Mouse (Mus musculus) neural tube, embryonic 13.5 days (tissue): ENCODE results near the gene Zfp385b. TPM values are rescaled to one million over a fixed set of nuclear protein-coding genes. Genes with fewer than 3 reads are reported as not detected.

Experiments
- ATAC-seq: fragments of 200-750 bp; cut with Nextera tagmentation; 2 replicates; pipeline ENCODE4 v1.8.0; 2017; ENCODE audit warnings: low read depth, mild to moderate bottlenecking, moderate TSS enrichment, moderate library complexity
- H3K27ac ChIP-seq: fragments of 300-500 bp; sonication (generic); replicated peaks from 2 replicates; pipeline ENCODE4 v1.5.1; 2015; ENCODE audit warnings: moderate library complexity, mild to moderate bottlenecking, inconsistent platforms
- H3K27me3 ChIP-seq: fragments of 300-500 bp; sonication (generic); 2 replicates; pipeline ENCODE4 v1.6.1; 2015; ENCODE audit warnings: mild to moderate bottlenecking, inconsistent platforms
- H3K36me3 ChIP-seq: fragments of 300-500 bp; sonication (generic); 2 replicates; pipeline ENCODE4 v1.6.1; 2015; ENCODE audit warnings: mild to moderate bottlenecking, inconsistent platforms
- H3K4me1 ChIP-seq: fragments of 300-500 bp; sonication (generic); replicated peaks from 2 replicates; pipeline ENCODE4 v1.6.1; 2015; ENCODE audit warnings: inconsistent platforms
- H3K4me2 ChIP-seq: fragments of 300-500 bp; sonication (generic); 2 replicates; pipeline ENCODE4 v1.6.1; 2015; ENCODE audit warnings: inconsistent platforms, mild to moderate bottlenecking, moderate library complexity
- H3K4me3 ChIP-seq: fragments of 300-500 bp; sonication (generic); 2 replicates; pipeline ENCODE4 v1.5.1; 2015; ENCODE audit warnings: mild to moderate bottlenecking, inconsistent platforms
- H3K9ac ChIP-seq: fragments of 300-500 bp; sonication (generic); 2 replicates; pipeline ENCODE4 v1.6.1; 2015; ENCODE audit warnings: moderate library complexity, mild to moderate bottlenecking, inconsistent platforms
- H3K9me3 ChIP-seq: fragments of 300-500 bp; sonication (generic); 2 replicates; pipeline ENCODE4 v1.6.1; 2016; ENCODE audit warnings: inconsistent platforms
- WGBS: fragments of 180-500 bp; shearing (Covaris S2); methylation state at CpG from one replicate; pipeline ENCODE4 v1.1.7; 2015; 5-methylcytosine and 5-hydroxymethylcytosine counted together
- polyA plus RNA-seq: library from polyadenylated mRNA; unstranded; fragments of >200 nt; fragmentation: Nextera tagmentation; extraction: Ambion mirVana; gene quantifications from 2 replicates; pipeline ENCODE4 v1.2.1, GENCODE M21; 2015

The Zfp385b gene
- polyA plus RNA-seq, 1 experiment from 2014 or later: 7.7 TPM

GRCm38 (mm10) chr2:77556938-77557337 lies 262.5 kb downstream of the Zfp385b start:
- Histone ChIP-seq H3K4me1 (0 out of 2 replicates have a peak, but pooled peaks cover 3% of the 10 kb centered on the region), H3K4me3 (no peak overlapping the region), H3K36me3 (no peaks in the 10 kb centered on the region), H3K9ac (no peak overlapping the region), H3K9me3 (no peaks in the 10 kb centered on the region), H3K27me3 (no peaks in the 10 kb centered on the region), H3K27ac (no peak overlapping the region), H3K4me2 (no peak overlapping the region)
- ATAC-seq: no peak
- WGBS: 79% methylated on average over 4 of the region's 4 CpGs

- H3K4me2 ChIP-seq: no peak overlapping the region
- no peak for ATAC-seq
- no peak overlapping the region for H3K27ac ChIP-seq
- no peak overlapping the region for H3K9ac ChIP-seq
- no peak overlapping the region for H3K4me3 ChIP-seq
- no peaks in the 10 kb centered on the region for H3K9me3 ChIP-seq
- H3K4me1 ChIP-seq: 0 out of 2 replicates have a peak, but pooled peaks cover 3% of the 10 kb centered on the region
- 52% methylated on average over 7 of the region's 7 CpGs for WGBS
- no peaks in the 10 kb centered on the region for H3K27me3 ChIP-seq
- no peaks in the 10 kb centered on the region for H3K36me3 ChIP-seq
Measured at GRCm38 (mm10) chr2:77555980-77556379, 263.5 kb downstream of the Zfp385b start.

GRCm38 (mm10) chr2:77552675-77553074 lies 266.8 kb downstream of the Zfp385b start:
- no peaks in the 10 kb centered on the region for H3K27me3 ChIP-seq
- H3K4me2 ChIP-seq: no peak overlapping the region
- no peak overlapping the region for H3K9ac ChIP-seq
- H3K27ac ChIP-seq: no peak overlapping the region
- 52% methylated on average over 8 of the region's 8 CpGs for WGBS
- 0 out of 2 replicates have a peak, but pooled peaks cover 3% of the 10 kb centered on the region for H3K4me1 ChIP-seq
- no peaks in the 10 kb centered on the region for H3K9me3 ChIP-seq
- no peak overlapping the region for H3K4me3 ChIP-seq
- no peak for ATAC-seq
- no peaks in the 10 kb centered on the region for H3K36me3 ChIP-seq

GRCm38 (mm10) chr2:77543388-77543787 lies 276.1 kb downstream of the Zfp385b start:
- H3K36me3 ChIP-seq: no peaks in the 10 kb centered on the region
- H3K4me1 ChIP-seq: no peaks in the 10 kb centered on the region
- no peaks in the 10 kb centered on the region for H3K27me3 ChIP-seq
- H3K27ac ChIP-seq: no peak overlapping the region
- no peak for ATAC-seq
- WGBS: 35% methylated on average over 1 of the region's 1 CpGs
- no peaks in the 10 kb centered on the region for H3K9me3 ChIP-seq
- H3K4me2 ChIP-seq: no peak overlapping the region
- no peak overlapping the region for H3K4me3 ChIP-seq
- no peak overlapping the region for H3K9ac ChIP-seq

GRCm38 (mm10) chr2:77542605-77543004 lies 276.8 kb downstream of the Zfp385b start:
- Histone ChIP-seq H3K27me3 (no peaks in the 10 kb centered on the region), H3K4me2 (no peak overlapping the region), H3K27ac (no peak overlapping the region), H3K4me1 (no peaks in the 10 kb centered on the region), H3K9ac (no peak overlapping the region), H3K36me3 (no peaks in the 10 kb centered on the region), H3K9me3 (no peaks in the 10 kb centered on the region), H3K4me3 (no peak overlapping the region)
- ATAC-seq: no peak
- WGBS: 62% methylated on average over 2 of the region's 2 CpGs

GRCm38 (mm10) chr2:77541681-77542080 lies 277.8 kb downstream of the Zfp385b start:
- no peaks in the 10 kb centered on the region for H3K36me3 ChIP-seq
- ATAC-seq: no peak
- H3K9me3 ChIP-seq: no peaks in the 10 kb centered on the region
- WGBS: 84% methylated on average over 4 of the region's 4 CpGs
- no peak overlapping the region for H3K9ac ChIP-seq
- no peak overlapping the region for H3K27ac ChIP-seq
- no peaks in the 10 kb centered on the region for H3K4me1 ChIP-seq
- no peak overlapping the region for H3K4me3 ChIP-seq
- H3K27me3 ChIP-seq: no peaks in the 10 kb centered on the region
- H3K4me2 ChIP-seq: no peak overlapping the region

GRCm38 (mm10) chr2:77540860-77541259 lies 278.6 kb downstream of the Zfp385b start:
- no peaks in the 10 kb centered on the region for H3K9me3 ChIP-seq
- no peak overlapping the region for H3K4me3 ChIP-seq
- H3K36me3 ChIP-seq: no peaks in the 10 kb centered on the region
- H3K27me3 ChIP-seq: no peaks in the 10 kb centered on the region
- no peak overlapping the region for H3K9ac ChIP-seq
- 87% methylated on average over 3 of the region's 3 CpGs for WGBS
- no peak overlapping the region for H3K4me2 ChIP-seq
- H3K4me1 ChIP-seq: no peaks in the 10 kb centered on the region
- no peak for ATAC-seq
- H3K27ac ChIP-seq: no peak overlapping the region

- Histone ChIP-seq H3K9me3 (no peaks in the 10 kb centered on the region), H3K4me2 (no peak overlapping the region), H3K27ac (no peak overlapping the region), H3K27me3 (no peaks in the 10 kb centered on the region), H3K36me3 (no peaks in the 10 kb centered on the region), H3K4me3 (no peak overlapping the region), H3K9ac (no peak overlapping the region), H3K4me1 (no peaks in the 10 kb centered on the region)
- ATAC-seq: no peak
- WGBS: 89% methylated on average over 3 of the region's 3 CpGs
Measured at GRCm38 (mm10) chr2:77536556-77536955, 282.9 kb downstream of the Zfp385b start.

GRCm38 (mm10) chr2:77528079-77528752 lies 291.2 kb downstream of the Zfp385b start:
- 90% methylated on average over 7 of the region's 7 CpGs for WGBS
- H3K27me3 ChIP-seq: no peaks in the 10 kb centered on the region
- H3K9me3 ChIP-seq: no peaks in the 10 kb centered on the region
- no peak overlapping the region for H3K27ac ChIP-seq
- H3K36me3 ChIP-seq: no peaks in the 10 kb centered on the region
- no peak overlapping the region for H3K4me2 ChIP-seq
- no peak for ATAC-seq
- no peak overlapping the region for H3K9ac ChIP-seq
- H3K4me3 ChIP-seq: no peak overlapping the region
- no peaks in the 10 kb centered on the region for H3K4me1 ChIP-seq

GRCm38 (mm10) chr2:77527616-77528015 lies 291.8 kb downstream of the Zfp385b start:
- H3K4me3 ChIP-seq: no peak overlapping the region
- H3K36me3 ChIP-seq: no peaks in the 10 kb centered on the region
- no peak overlapping the region for H3K9ac ChIP-seq
- 76% methylated on average over 6 of the region's 6 CpGs for WGBS
- no peak for ATAC-seq
- H3K27ac ChIP-seq: no peak overlapping the region
- H3K4me2 ChIP-seq: no peak overlapping the region
- H3K9me3 ChIP-seq: no peaks in the 10 kb centered on the region
- no peaks in the 10 kb centered on the region for H3K4me1 ChIP-seq
- no peaks in the 10 kb centered on the region for H3K27me3 ChIP-seq

GRCm38 (mm10) chr2:77526803-77527202 lies 292.6 kb downstream of the Zfp385b start:
- Histone ChIP-seq H3K27ac (no peak overlapping the region), H3K27me3 (no peaks in the 10 kb centered on the region), H3K36me3 (no peaks in the 10 kb centered on the region), H3K9me3 (no peaks in the 10 kb centered on the region), H3K9ac (no peak overlapping the region), H3K4me2 (no peak overlapping the region), H3K4me3 (no peak overlapping the region), H3K4me1 (no peaks in the 10 kb centered on the region)
- WGBS: 93% methylated on average over 4 of the region's 4 CpGs
- no peak for ATAC-seq

GRCm38 (mm10) chr2:77526301-77526700 lies 293.1 kb downstream of the Zfp385b start:
- Histone ChIP-seq H3K27ac (no peak overlapping the region), H3K4me1 (no peaks in the 10 kb centered on the region), H3K36me3 (no peaks in the 10 kb centered on the region), H3K4me3 (no peak overlapping the region), H3K27me3 (no peaks in the 10 kb centered on the region), H3K9me3 (no peaks in the 10 kb centered on the region), H3K9ac (no peak overlapping the region), H3K4me2 (no peak overlapping the region)
- no peak for ATAC-seq
- WGBS: 77% methylated on average over 5 of the region's 5 CpGs

GRCm38 (mm10) chr2:77522223-77522622 lies 297.2 kb downstream of the Zfp385b start:
- no peaks in the 10 kb centered on the region for H3K36me3 ChIP-seq
- no peaks in the 10 kb centered on the region for H3K9me3 ChIP-seq
- H3K4me3 ChIP-seq: no peak overlapping the region
- peaks cover 19% of the 10 kb centered on the region for H3K4me1 ChIP-seq
- H3K27me3 ChIP-seq: 0 out of 2 replicates have a peak, but pooled peaks cover 3% of the 10 kb centered on the region
- H3K27ac ChIP-seq: no peak overlapping the region
- no peak overlapping the region for H3K4me2 ChIP-seq
- no peak overlapping the region for H3K9ac ChIP-seq
- WGBS: 82% methylated on average over 4 of the region's 4 CpGs
- ATAC-seq: no peak
